Mouse (Mus musculus) forebrain, embryonic 14.5 days (tissue): ENCODE measurements around the gene Hsd17b7. TPM values are rescaled to one million over a fixed set of nuclear protein-coding genes. Genes with fewer than 3 reads are reported as not detected.

ENCODE experiments used
- ATAC-seq: fragments of 200-750 bp; cut with Nextera tagmentation; 2 replicates; pipeline ENCODE4 v1.8.0; 2017; ENCODE audit warnings: mild to moderate bottlenecking, moderate library complexity
- DNase-seq: peaks from one replicate; pipeline ENCODE4 v3.0.0-alpha.2; 2015; ENCODE audit warnings: low spot score
- H3K27ac ChIP-seq: fragments of 300-500 bp; sonication (generic); 2 replicates; pipeline ENCODE4 v1.5.1; 2014; ENCODE audit warnings: low read depth, mild to moderate bottlenecking, control low read depth, low read length, moderate library complexity
- H3K27me3 ChIP-seq: fragments of 300-500 bp; sonication (generic); replicated peaks from 2 replicates; pipeline ENCODE4 v1.6.1; 2014; ENCODE audit warnings: low read length, control low read depth, mixed read lengths; ENCODE audit not compliant: control insufficient read depth, insufficient read depth
- H3K36me3 ChIP-seq: fragments of 300-500 bp; sonication (generic); 2 replicates; pipeline ENCODE4 v1.6.1; 2014; ENCODE audit warnings: low read length, control low read depth; ENCODE audit not compliant: control insufficient read depth, insufficient read depth
- H3K4me1 ChIP-seq: fragments of 300-500 bp; sonication (generic); 2 replicates; pipeline ENCODE4 v1.6.1; 2014; ENCODE audit warnings: antibody characterized with exemption, low read length, control low read depth; ENCODE audit not compliant: control insufficient read depth, insufficient read depth
- H3K4me2 ChIP-seq: fragments of 300-500 bp; sonication (generic); 2 replicates; pipeline ENCODE4 v1.6.1; 2014; ENCODE audit warnings: mild to moderate bottlenecking, control low read depth, low read length
- H3K4me3 ChIP-seq: fragments of 300-500 bp; sonication (generic); 2 replicates; pipeline ENCODE4 v1.5.1; 2014; ENCODE audit warnings: low read depth, low read length, control low read depth
- H3K9ac ChIP-seq: fragments of 300-500 bp; sonication (generic); 2 replicates; pipeline ENCODE4 v1.6.1; 2014; ENCODE audit warnings: mild to moderate bottlenecking, low read length, control low read depth, moderate library complexity
- H3K9me3 ChIP-seq: fragments of 300-500 bp; sonication (generic); replicated peaks from 2 replicates; pipeline ENCODE4 v1.6.1; 2016; ENCODE audit warnings: low read length, control low read depth, mixed read lengths; ENCODE audit not compliant: control insufficient read depth
- WGBS: fragments of 180-500 bp; shearing (Covaris S2); extraction: QIAGEN DNeasy Blood & Tissue Kit; methylation state at CpG from one replicate; pipeline ENCODE4 v1.1.7; 2014; 5-methylcytosine and 5-hydroxymethylcytosine counted together
- polyA plus RNA-seq: library from polyadenylated mRNA; unstranded; fragments of >200 nt; fragmentation: Nextera tagmentation; extraction: Ambion mirVana; gene quantifications from 2 replicates; pipeline ENCODE4 v1.2.1, GENCODE M21; 2014

Gene Hsd17b7
- polyA plus RNA-seq, 1 experiment from 2014 or later = 14.4 TPM

GRCm38 (mm10) chr1:169986166-169986565 is 17.1 kb upstream of the Hsd17b7 start:
- H3K4me3 ChIP-seq = no peak overlapping the region
- no peaks in the 10 kb centered on the region for H3K36me3 ChIP-seq
- WGBS = 36% methylated on average over 1 of the region's 1 CpGs
- H3K27ac ChIP-seq = no peak overlapping the region
- H3K27me3 ChIP-seq = no peaks in the 10 kb centered on the region
- H3K9ac ChIP-seq = no peak overlapping the region
- H3K9me3 ChIP-seq = no peaks in the 10 kb centered on the region
- ATAC-seq = no peak
- no peak for DNase-seq
- H3K4me1 ChIP-seq = no peaks in the 10 kb centered on the region
- no peak overlapping the region for H3K4me2 ChIP-seq

GRCm38 (mm10) chr1:169977621-169978020 is 8.6 kb upstream of the Hsd17b7 start:
- ATAC-seq = no peak
- DNase-seq = no peak
- WGBS = 89% methylated on average over 4 of the region's 4 CpGs
- Histone ChIP-seq H3K27ac (no peak overlapping the region), H3K36me3 (no peaks in the 10 kb centered on the region), H3K9me3 (no peaks in the 10 kb centered on the region), H3K4me1 (no peaks in the 10 kb centered on the region), H3K4me3 (no peak overlapping the region), H3K9ac (no peak overlapping the region), H3K27me3 (no peaks in the 10 kb centered on the region), H3K4me2 (no peak overlapping the region)

GRCm38 (mm10) chr1:169971998-169972397 is 3.0 kb upstream of the Hsd17b7 start:
- ATAC-seq (no peak), DNase-seq (no peak)
- no peak overlapping the region for H3K9ac ChIP-seq
- no peaks in the 10 kb centered on the region for H3K9me3 ChIP-seq
- no peaks in the 10 kb centered on the region for H3K27me3 ChIP-seq
- H3K36me3 ChIP-seq = no peaks in the 10 kb centered on the region
- H3K4me3 ChIP-seq = no peak overlapping the region
- WGBS = 87% methylated on average over 2 of the region's 2 CpGs
- H3K4me2 ChIP-seq = no peak overlapping the region
- H3K4me1 ChIP-seq = peaks cover 9% of the 10 kb centered on the region
- H3K27ac ChIP-seq = no peak overlapping the region

- 95% methylated on average over 4 of the region's 4 CpGs for WGBS
- peaks cover 9% of the 10 kb centered on the region for H3K4me1 ChIP-seq
- H3K27ac ChIP-seq = no peak overlapping the region
- H3K27me3 ChIP-seq = no peaks in the 10 kb centered on the region
- no peak for ATAC-seq
- peaks cover 4% of the 10 kb centered on the region for H3K36me3 ChIP-seq
- no peak overlapping the region for H3K4me2 ChIP-seq
- DNase-seq = no peak
- no peak overlapping the region for H3K9ac ChIP-seq
- no peaks in the 10 kb centered on the region for H3K9me3 ChIP-seq
- H3K4me3 ChIP-seq = no peak overlapping the region
Measured at GRCm38 (mm10) chr1:169970936-169971335, 1.9 kb upstream of the Hsd17b7 start.

GRCm38 (mm10) chr1:169969516-169969886 is 460 bp upstream of the Hsd17b7 start:
- peak overlapping the region; percentile 85 for H3K27ac ChIP-seq
- H3K4me3 ChIP-seq = peak overlapping the region; percentile 52
- peaks cover 16% of the 10 kb centered on the region for H3K36me3 ChIP-seq
- H3K9ac ChIP-seq = peak overlapping the region; percentile 66
- H3K4me2 ChIP-seq = peak overlapping the region; percentile 60
- DNase-seq = no peak
- WGBS = under 1% methylated on average over 7 of the region's 9 CpGs
- H3K4me1 ChIP-seq = peaks cover 9% of the 10 kb centered on the region
- H3K9me3 ChIP-seq = no peaks in the 10 kb centered on the region
- ATAC-seq = peak; percentile 58
- no peaks in the 10 kb centered on the region for H3K27me3 ChIP-seq

- H3K4me2 ChIP-seq = no peak overlapping the region
- no peaks in the 10 kb centered on the region for H3K4me1 ChIP-seq
- H3K27me3 ChIP-seq = no peaks in the 10 kb centered on the region
- no peak overlapping the region for H3K27ac ChIP-seq
- no peaks in the 10 kb centered on the region for H3K9me3 ChIP-seq
- no peak overlapping the region for H3K9ac ChIP-seq
- no peak overlapping the region for H3K4me3 ChIP-seq
- DNase-seq (no peak), ATAC-seq (no peak)
- H3K36me3 ChIP-seq = peaks cover 60% of the 10 kb centered on the region
- 97% methylated on average over 10 of the region's 10 CpGs for WGBS
Measured at GRCm38 (mm10) chr1:169953106-169953505, 15.9 kb downstream of the Hsd17b7 start.

GRCm38 (mm10) chr1:169952636-169953035 is 16.4 kb downstream of the Hsd17b7 start:
- 93% methylated on average over 10 of the region's 10 CpGs for WGBS
- no peaks in the 10 kb centered on the region for H3K9me3 ChIP-seq
- no peak overlapping the region for H3K4me3 ChIP-seq
- no peaks in the 10 kb centered on the region for H3K4me1 ChIP-seq
- H3K27me3 ChIP-seq = no peaks in the 10 kb centered on the region
- peaks cover 55% of the 10 kb centered on the region for H3K36me3 ChIP-seq
- H3K9ac ChIP-seq = no peak overlapping the region
- H3K4me2 ChIP-seq = no peak overlapping the region
- ATAC-seq = no peak
- DNase-seq = no peak
- H3K27ac ChIP-seq = no peak overlapping the region

GRCm38 (mm10) chr1:169951561-169951960 is 17.5 kb downstream of the Hsd17b7 start:
- ATAC-seq (no peak), DNase-seq (no peak)
- H3K4me1 ChIP-seq = no peaks in the 10 kb centered on the region
- no peak overlapping the region for H3K9ac ChIP-seq
- H3K4me2 ChIP-seq = no peak overlapping the region
- H3K27ac ChIP-seq = no peak overlapping the region
- WGBS = 90% methylated on average over 6 of the region's 6 CpGs
- H3K4me3 ChIP-seq = no peak overlapping the region
- H3K27me3 ChIP-seq = no peaks in the 10 kb centered on the region
- H3K9me3 ChIP-seq = no peaks in the 10 kb centered on the region
- H3K36me3 ChIP-seq = peaks cover 49% of the 10 kb centered on the region

- no peaks in the 10 kb centered on the region for H3K9me3 ChIP-seq
- H3K9ac ChIP-seq = no peak overlapping the region
- H3K4me2 ChIP-seq = no peak overlapping the region
- H3K36me3 ChIP-seq = peaks cover 41% of the 10 kb centered on the region
- DNase-seq = no peak
- no peak for ATAC-seq
- H3K4me3 ChIP-seq = no peak overlapping the region
- H3K27me3 ChIP-seq = no peaks in the 10 kb centered on the region
- H3K4me1 ChIP-seq = no peaks in the 10 kb centered on the region
- H3K27ac ChIP-seq = no peak overlapping the region
- 90% methylated on average over 4 of the region's 4 CpGs for whole genome bisulfite sequencing
Measured at GRCm38 (mm10) chr1:169950651-169951050, 18.4 kb downstream of the Hsd17b7 start.
